Mouse (Mus musculus) forebrain, postnatal 0 days (tissue): ENCODE measurements around the gene Phlpp1. TPM values are rescaled to one million over a fixed set of nuclear protein-coding genes. Genes with fewer than 3 reads are reported as not detected.

Experiments used
- ATAC-seq: fragments of 200-750 bp; cut with Nextera tagmentation; 2 replicates; pipeline ENCODE4 v1.8.0; 2017; ENCODE audit warnings: mild to moderate bottlenecking, moderate library complexity
- DNase-seq: peaks from one replicate; pipeline ENCODE4 v3.0.0-alpha.2; 2015
- H3K27ac ChIP-seq: fragments of 300-500 bp; sonication (generic); 2 replicates; pipeline ENCODE4 v1.5.1; 2014; ENCODE audit warnings: low read depth, mild to moderate bottlenecking, antibody characterized with exemption, low read length, moderate library complexity, mixed read lengths
- H3K27me3 ChIP-seq: fragments of 300-500 bp; sonication (generic); 2 replicates; pipeline ENCODE4 v1.6.1; 2014; ENCODE audit warnings: mild to moderate bottlenecking, low read length, mixed read lengths; ENCODE audit not compliant: insufficient read depth
- H3K36me3 ChIP-seq: fragments of 300-500 bp; sonication (generic); 2 replicates; pipeline ENCODE4 v1.6.1; 2014; ENCODE audit warnings: mild to moderate bottlenecking, moderate library complexity; ENCODE audit not compliant: insufficient read depth
- H3K4me1 ChIP-seq: fragments of 300-500 bp; sonication (generic); 2 replicates; pipeline ENCODE4 v1.6.1; 2014; ENCODE audit warnings: antibody characterized with exemption; ENCODE audit not compliant: insufficient read depth
- H3K4me2 ChIP-seq: fragments of 300-500 bp; sonication (generic); 2 replicates; pipeline ENCODE4 v1.6.1; 2014; ENCODE audit warnings: low read depth, mild to moderate bottlenecking, moderate library complexity
- H3K4me3 ChIP-seq: fragments of 300-500 bp; sonication (generic); 2 replicates; pipeline ENCODE4 v1.5.1; 2014; ENCODE audit warnings: low read depth, low read length, mixed read lengths
- H3K9ac ChIP-seq: fragments of 300-500 bp; sonication (generic); 2 replicates; pipeline ENCODE4 v1.6.1; 2014; ENCODE audit warnings: mild to moderate bottlenecking
- H3K9me3 ChIP-seq: fragments of 300-500 bp; sonication (generic); 2 replicates; pipeline ENCODE4 v1.6.1; 2016; ENCODE audit warnings: low read length
- CTCF ChIP-seq: sonication (generic); IDR thresholded peaks from 2 replicates; pipeline ENCODE4 v1.5.1; 2016; ENCODE audit warnings: antibody characterized with exemption, control low read depth, low read depth
- WGBS: fragments of 180-500 bp; shearing (Covaris S2); extraction: QIAGEN DNeasy Blood & Tissue Kit; methylation state at CpG from one replicate; pipeline ENCODE4 v1.1.7; 2014; 5-methylcytosine and 5-hydroxymethylcytosine counted together
- polyA plus RNA-seq: library from polyadenylated mRNA; unstranded; fragments of >200 nt; fragmentation: Nextera tagmentation; extraction: Ambion mirVana; gene quantifications from 2 replicates; pipeline ENCODE4 v1.2.1, GENCODE M21; 2015
- total RNA-seq: library from RNA; depleted of rRNA; stranded (reverse); fragments of >200 nt; gene quantifications from 2 replicates; pipeline ENCODE4 v1.2.3, GENCODE M21; 2014

Phlpp1 gene
- total and polyA plus RNA-seq, 2 experiments from 2014 or later = 5.1 to 32.5 TPM

DNA sequence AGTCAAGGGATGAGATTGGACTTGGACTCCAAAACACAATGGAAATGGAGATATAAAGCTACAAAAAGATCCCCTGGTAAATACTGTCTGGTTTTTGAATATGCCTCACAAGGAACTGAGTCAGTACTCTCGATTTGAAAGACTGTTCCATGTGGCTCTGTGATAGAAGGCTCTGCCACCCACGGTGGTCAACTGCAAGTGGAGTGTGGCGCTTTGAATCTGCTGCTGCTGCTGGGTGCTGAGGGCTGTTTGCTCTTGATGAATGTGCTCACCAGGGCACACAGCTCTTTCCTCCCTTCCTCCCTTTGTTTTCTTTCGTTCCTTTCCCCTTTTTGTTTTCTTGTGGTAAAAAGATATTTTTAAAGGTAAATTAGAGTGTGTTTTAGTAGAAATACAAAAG is 97.8 kb downstream of the Phlpp1 start:
- Histone ChIP-seq H3K36me3 (no peaks in the 10 kb centered on the region), H3K4me2 (no peak overlapping the region), H3K9me3 (no peaks in the 10 kb centered on the region), H3K9ac (no peak overlapping the region), H3K4me3 (no peak overlapping the region), H3K27me3 (no peaks in the 10 kb centered on the region), H3K27ac (no peak overlapping the region), H3K4me1 (peaks cover 1% of the 10 kb centered on the region; the same call in 1 of the 2 replicates)
- no peak for DNase-seq
- WGBS = 47% methylated on average over 4 of the region's 4 CpGs
- no peak for TF ChIP-seq CTCF
- no peak for ATAC-seq

DNA sequence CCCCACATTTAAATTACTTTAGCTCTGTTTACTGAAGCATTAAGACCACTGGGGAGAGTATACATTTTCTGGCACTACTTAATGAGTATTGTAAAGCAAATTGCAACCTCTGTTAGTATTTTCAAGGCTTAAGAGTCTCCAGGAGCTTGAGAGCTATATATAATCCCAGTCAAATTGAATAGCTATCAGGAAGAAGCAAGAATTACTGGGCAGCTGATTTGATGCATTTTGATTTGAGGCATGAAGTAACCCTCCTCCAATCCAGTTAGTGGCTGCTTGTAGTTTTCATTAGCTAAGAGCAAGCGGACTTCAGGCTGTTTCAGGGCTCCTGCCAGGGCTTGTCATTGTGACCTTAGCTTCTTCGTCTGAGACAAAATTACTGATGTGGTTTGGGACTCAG is 101.4 kb downstream of the Phlpp1 start:
- DNase-seq (no peak), ATAC-seq (no peak)
- H3K9me3 ChIP-seq = no peaks in the 10 kb centered on the region
- WGBS = 44% methylated on average over 2 of the region's 2 CpGs
- H3K4me1 ChIP-seq = peaks cover 7% of the 10 kb centered on the region; the same call in 1 of the 2 replicates
- no peak overlapping the region for H3K9ac ChIP-seq
- no peak overlapping the region for H3K4me2 ChIP-seq
- no peak overlapping the region for H3K4me3 ChIP-seq
- H3K27me3 ChIP-seq = no peaks in the 10 kb centered on the region
- H3K36me3 ChIP-seq = no peaks in the 10 kb centered on the region
- TF ChIP-seq CTCF = no peak
- H3K27ac ChIP-seq = no peak overlapping the region

DNA sequence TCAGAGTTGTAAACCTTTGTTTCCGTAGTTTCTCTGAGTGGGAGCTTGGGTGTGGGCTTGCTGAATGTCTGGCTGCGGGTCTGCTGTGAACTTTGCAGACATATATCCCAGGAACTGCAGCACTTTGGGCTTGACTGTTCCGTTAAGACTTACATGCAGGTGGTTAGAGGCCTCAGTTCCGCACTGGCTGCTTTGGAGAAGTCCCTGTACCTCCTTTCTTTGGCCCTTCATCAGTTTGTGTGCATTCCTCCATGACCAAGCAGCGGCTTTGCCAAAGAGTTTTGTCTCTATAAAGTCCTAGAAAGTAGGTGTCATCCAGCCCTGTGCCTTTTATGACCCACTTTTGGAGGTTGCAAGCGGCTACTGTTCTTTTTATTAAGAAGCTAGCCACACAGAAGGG is 102.2 kb downstream of the Phlpp1 start:
- H3K4me1 ChIP-seq = peaks cover 7% of the 10 kb centered on the region; the same call in 1 of the 2 replicates
- TF ChIP-seq CTCF = no peak
- no peaks in the 10 kb centered on the region for H3K27me3 ChIP-seq
- H3K9me3 ChIP-seq = no peaks in the 10 kb centered on the region
- DNase-seq = no peak
- WGBS = 89% methylated on average over 6 of the region's 6 CpGs
- no peak for ATAC-seq
- H3K4me2 ChIP-seq = no peak overlapping the region
- H3K27ac ChIP-seq = no peak overlapping the region
- no peak overlapping the region for H3K4me3 ChIP-seq
- no peaks in the 10 kb centered on the region for H3K36me3 ChIP-seq
- no peak overlapping the region for H3K9ac ChIP-seq

DNA sequence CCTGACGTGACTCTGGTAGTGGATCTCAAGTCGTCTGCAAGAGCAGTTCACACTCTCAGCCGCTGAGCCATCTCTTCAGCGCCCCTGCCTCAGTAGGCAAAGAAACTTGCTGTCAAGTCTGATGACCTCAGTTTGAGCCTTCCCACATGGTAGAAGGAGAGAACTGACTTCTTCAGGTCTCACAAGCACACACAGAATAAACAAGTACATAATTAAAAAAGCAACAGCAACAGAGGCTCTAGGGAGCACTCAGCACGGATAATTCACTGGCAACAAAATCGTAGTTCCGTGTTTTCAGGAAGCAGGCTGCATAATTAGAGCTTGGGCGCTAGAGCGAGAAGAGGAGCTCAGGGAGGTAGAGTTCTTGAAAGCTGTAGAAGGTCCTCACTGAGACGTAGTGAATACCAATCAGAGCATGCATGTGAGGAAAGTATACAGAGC is 103.0 kb downstream of the Phlpp1 start:
- Histone ChIP-seq H3K4me3 (no peak overlapping the region), H3K36me3 (no peaks in the 10 kb centered on the region), H3K9me3 (no peaks in the 10 kb centered on the region), H3K27ac (peak overlapping the region; percentile 3; the same call in 1 of the 2 replicates), H3K9ac (no peak overlapping the region), H3K27me3 (no peaks in the 10 kb centered on the region), H3K4me2 (peak overlapping the region; percentile 8; the same call in 1 of the 2 replicates), H3K4me1 (peaks cover 7% of the 10 kb centered on the region; the same call in 1 of the 2 replicates)
- TF ChIP-seq CTCF = 0 out of 2 replicates have a peak, but pooled peaks have one; percentile 8
- WGBS = 21% methylated on average over 10 of the region's 10 CpGs
- DNase-seq (peak; percentile 32), ATAC-seq (peak; percentile 38)

DNA sequence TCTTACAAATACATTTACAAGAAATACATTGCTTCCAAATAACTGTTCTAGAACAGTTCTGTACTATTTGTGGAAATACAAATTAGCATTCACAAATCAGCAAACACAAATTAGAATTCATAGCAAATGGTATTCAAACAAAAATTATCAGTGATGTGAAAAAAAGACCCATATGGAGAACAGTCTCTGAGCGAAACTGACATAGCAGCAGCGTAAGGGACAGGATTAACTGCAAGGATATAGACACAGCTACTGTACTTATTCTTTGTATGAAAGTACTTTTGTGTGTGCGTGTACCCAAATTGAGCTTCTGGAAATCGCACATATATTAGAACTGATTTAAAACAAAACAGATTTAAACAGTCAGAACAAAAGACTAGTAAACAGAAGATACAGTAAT is 103.6 kb downstream of the Phlpp1 start:
- H3K27ac ChIP-seq = 0 out of 2 replicates have a peak overlapping the region, but pooled peaks have one; percentile 3
- H3K27me3 ChIP-seq = no peaks in the 10 kb centered on the region
- no peak for TF ChIP-seq CTCF
- H3K4me3 ChIP-seq = no peak overlapping the region
- WGBS = 52% methylated on average over 4 of the region's 4 CpGs
- ATAC-seq (peak; percentile 39), DNase-seq (peak; percentile 13)
- H3K4me2 ChIP-seq = peak overlapping the region; percentile 8; the same call in 1 of the 2 replicates
- H3K36me3 ChIP-seq = no peaks in the 10 kb centered on the region
- H3K9me3 ChIP-seq = no peaks in the 10 kb centered on the region
- no peak overlapping the region for H3K9ac ChIP-seq
- peaks cover 7% of the 10 kb centered on the region; the same call in 1 of the 2 replicates for H3K4me1 ChIP-seq

GRCm38 (mm10) chr1:106275731-106276130 is 104.2 kb downstream of the Phlpp1 start:
- Histone ChIP-seq H3K27me3 (no peaks in the 10 kb centered on the region), H3K9ac (no peak overlapping the region), H3K4me1 (peaks cover 7% of the 10 kb centered on the region; the same call in 1 of the 2 replicates), H3K27ac (no peak overlapping the region), H3K4me3 (no peak overlapping the region), H3K36me3 (no peaks in the 10 kb centered on the region), H3K9me3 (no peaks in the 10 kb centered on the region), H3K4me2 (no peak overlapping the region)
- TF ChIP-seq CTCF = no peak
- ATAC-seq = no peak
- DNase-seq = no peak
- WGBS = 75% methylated on average over 7 of the region's 7 CpGs

DNA sequence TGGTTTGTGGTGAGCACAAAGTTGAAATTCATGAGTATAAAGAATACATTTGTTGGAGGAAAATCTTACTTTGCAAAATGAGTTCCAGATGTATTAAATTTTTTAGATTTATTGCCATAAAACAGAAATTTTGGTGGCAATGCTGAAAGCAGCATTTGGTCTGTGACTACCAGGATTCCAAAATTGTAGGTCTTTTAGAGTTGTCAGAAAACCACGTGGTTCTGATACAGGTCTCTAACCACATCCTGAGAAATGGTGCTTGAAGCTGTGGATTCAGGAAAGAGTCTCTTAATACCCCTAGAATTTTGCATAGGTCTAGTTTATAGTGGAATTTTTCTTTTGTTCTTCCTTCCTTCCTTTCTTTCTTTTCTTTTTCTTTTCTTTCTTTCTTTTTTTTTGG is 105.3 kb downstream of the Phlpp1 start:
- Histone ChIP-seq H3K9me3 (no peaks in the 10 kb centered on the region), H3K4me2 (no peak overlapping the region), H3K4me1 (peaks cover 7% of the 10 kb centered on the region; the same call in 1 of the 2 replicates), H3K27me3 (no peaks in the 10 kb centered on the region), H3K9ac (no peak overlapping the region), H3K4me3 (no peak overlapping the region), H3K27ac (no peak overlapping the region), H3K36me3 (no peaks in the 10 kb centered on the region)
- ATAC-seq = no peak
- 77% methylated on average over 1 of the region's 1 CpGs for WGBS
- DNase-seq = no peak
- no peak for TF ChIP-seq CTCF
